Mouse (Mus musculus) ovary, postnatal 36 days (tissue): ENCODE measurements around the gene Barx1.

Source experiments
- DNase-seq: peaks from one replicate; pipeline ENCODE4 v3.0.0; 2022; ENCODE audit warnings: low spot score, mixed read lengths

Barx1 gene

GRCm38 (mm10) chr13:48660221-48660734 lies 2.5 kb upstream of the Barx1 start:
- no peak for DNase-seq

GRCm38 (mm10) chr13:48660741-48661140 lies 2.1 kb upstream of the Barx1 start:
- DNase-seq, result no peak

GRCm38 (mm10) chr13:48661561-48661960 lies 1.2 kb upstream of the Barx1 start:
- no peak for DNase-seq

- DNase-seq, result no peak
These were observed 601 bp downstream of the Barx1 start for GRCm38 (mm10) chr13:48663211-48663987.

- DNase-seq, result no peak
These were observed 1.2 kb downstream of the Barx1 start for GRCm38 (mm10) chr13:48663988-48664339.

- no peak for DNase-seq
These were observed 2.3 kb downstream of the Barx1 start for GRCm38 (mm10) chr13:48664916-48665655.

- DNase-seq, result no peak
These were observed 3.1 kb downstream of the Barx1 start for GRCm38 (mm10) chr13:48665656-48666597.

- DNase-seq, result no peak
These were observed 4.7 kb downstream of the Barx1 start for GRCm38 (mm10) chr13:48667461-48667860.

- DNase-seq, result no peak
These were observed 5.5 kb downstream of the Barx1 start for GRCm38 (mm10) chr13:48668091-48668975.

GRCm38 (mm10) chr13:48668976-48669534 lies 6.3 kb downstream of the Barx1 start:
- DNase-seq, result no peak

GRCm38 (mm10) chr13:48672312-48672840 lies 9.6 kb downstream of the Barx1 start:
- no peak for DNase-seq

GRCm38 (mm10) chr13:48674609-48675008 lies 11.8 kb downstream of the Barx1 start:
- no peak for DNase-seq

- DNase-seq, result no peak
These were observed 16.6 kb downstream of the Barx1 start for GRCm38 (mm10) chr13:48679351-48679750.

- DNase-seq, result no peak
These were observed 23.9 kb downstream of the Barx1 start for GRCm38 (mm10) chr13:48686666-48687065.

- no peak for DNase-seq
These were observed 29.2 kb downstream of the Barx1 start for GRCm38 (mm10) chr13:48691991-48692390.

GRCm38 (mm10) chr13:48694090-48695064 lies 31.6 kb downstream of the Barx1 start:
- DNase-seq, result peak; percentile 24

- DNase-seq, result no peak
These were observed 43.7 kb downstream of the Barx1 start for GRCm38 (mm10) chr13:48706385-48706951.

- no peak for DNase-seq
These were observed 49.9 kb downstream of the Barx1 start for GRCm38 (mm10) chr13:48712675-48713074.

GRCm38 (mm10) chr13:48716075-48716474 lies 53.3 kb downstream of the Barx1 start:
- DNase-seq, result no peak
